Mouse (Mus musculus) intestine, embryonic 14.5 days (tissue): ENCODE measurements at regions not wholly inside any gene's neighbourhood (a gene's known extent, or its start where the extent isn't known, plus 50 kb on each side); places are given as distances from the start of the nearest gene placed in this dataset.
A peak's percentile ranks its signal among the peaks of the same experiment; 100 is the strongest.

Source experiments
- ATAC-seq: fragments of 200-750 bp; cut with Nextera tagmentation; replicated peaks from 2 replicates; pipeline ENCODE4 v1.8.0; 2017; ENCODE audit warnings: low read depth, moderate number of reproducible peaks, moderate TSS enrichment, moderate library complexity; ENCODE audit not compliant: low FRiP score, low TSS enrichment
- DNase-seq: peaks from one replicate; pipeline ENCODE4 v3.0.0-alpha.2; 2018; ENCODE audit warnings: low spot score
- H3K27ac ChIP-seq: fragments of 300-500 bp; sonication (generic); 2 replicates; pipeline ENCODE4 v1.5.1; 2014; ENCODE audit warnings: low read depth, mild to moderate bottlenecking, control low read depth
- H3K27me3 ChIP-seq: fragments of 300-500 bp; sonication (generic); replicated peaks from 2 replicates; pipeline ENCODE4 v1.6.1; 2014; ENCODE audit warnings: low read length, control low read depth; ENCODE audit not compliant: control insufficient read depth, insufficient read depth
- H3K36me3 ChIP-seq: fragments of 300-500 bp; sonication (generic); 2 replicates; pipeline ENCODE4 v1.6.1; 2014; ENCODE audit warnings: low read length, control low read depth; ENCODE audit not compliant: control insufficient read depth, insufficient read depth
- H3K4me1 ChIP-seq: fragments of 300-500 bp; sonication (generic); replicated peaks from 2 replicates; pipeline ENCODE4 v1.6.1; 2014; ENCODE audit warnings: low read length, control low read depth, mixed read lengths; ENCODE audit not compliant: control insufficient read depth, insufficient read depth
- H3K4me2 ChIP-seq: fragments of 300-500 bp; sonication (generic); 2 replicates; pipeline ENCODE4 v1.6.1; 2014; ENCODE audit warnings: low read length
- H3K4me3 ChIP-seq: fragments of 300-500 bp; sonication (generic); 2 replicates; pipeline ENCODE4 v1.5.1; 2014; ENCODE audit warnings: low read depth, low read length, control low read depth, mixed read lengths
- H3K9ac ChIP-seq: fragments of 300-500 bp; sonication (generic); 2 replicates; pipeline ENCODE4 v1.6.1; 2014; ENCODE audit warnings: mild to moderate bottlenecking, low read length
- H3K9me3 ChIP-seq: fragments of 300-500 bp; sonication (generic); 2 replicates; pipeline ENCODE4 v1.6.1; 2016; ENCODE audit warnings: low read length, control low read depth; ENCODE audit not compliant: control insufficient read depth
- WGBS: fragments of 180-500 bp; shearing (Covaris S2); extraction: QIAGEN DNeasy Blood & Tissue Kit; methylation state at CpG from one replicate; pipeline ENCODE4 v1.1.7; 2014; 5-methylcytosine and 5-hydroxymethylcytosine counted together

DNA sequence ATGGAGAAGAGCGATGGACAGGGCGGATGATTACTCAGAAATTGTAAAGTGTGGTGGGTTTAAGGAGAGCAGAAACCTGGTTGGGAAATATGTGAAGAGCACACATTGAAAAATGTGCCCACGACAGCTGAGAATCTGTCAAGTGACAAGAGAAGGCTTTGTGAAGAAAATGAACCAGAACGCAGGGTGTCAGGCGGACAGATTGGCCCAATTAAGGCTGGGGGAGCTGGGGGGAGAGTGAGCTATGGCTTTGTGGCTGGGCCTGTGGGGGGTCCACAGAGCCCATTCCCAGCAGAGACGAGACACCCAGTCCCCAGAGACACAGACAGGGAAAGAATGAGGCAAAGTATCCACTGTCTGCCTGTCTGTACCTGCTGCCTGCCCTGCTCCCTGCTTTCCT lies 153.3 kb downstream of the Shq1 start:
- Histone ChIP-seq H3K27me3 (no peaks in the 10 kb centered on the region), H3K27ac (no peak overlapping the region), H3K4me2 (no peak overlapping the region), H3K9me3 (no peaks in the 10 kb centered on the region), H3K4me1 (peaks cover 11% of the 10 kb centered on the region; the same call in 1 of the 2 replicates), H3K36me3 (no peaks in the 10 kb centered on the region), H3K9ac (no peak overlapping the region), H3K4me3 (no peak overlapping the region)
- DNase-seq = no peak
- no peak for ATAC-seq
- 80% methylated on average over 6 of the region's 6 CpGs for WGBS

DNA sequence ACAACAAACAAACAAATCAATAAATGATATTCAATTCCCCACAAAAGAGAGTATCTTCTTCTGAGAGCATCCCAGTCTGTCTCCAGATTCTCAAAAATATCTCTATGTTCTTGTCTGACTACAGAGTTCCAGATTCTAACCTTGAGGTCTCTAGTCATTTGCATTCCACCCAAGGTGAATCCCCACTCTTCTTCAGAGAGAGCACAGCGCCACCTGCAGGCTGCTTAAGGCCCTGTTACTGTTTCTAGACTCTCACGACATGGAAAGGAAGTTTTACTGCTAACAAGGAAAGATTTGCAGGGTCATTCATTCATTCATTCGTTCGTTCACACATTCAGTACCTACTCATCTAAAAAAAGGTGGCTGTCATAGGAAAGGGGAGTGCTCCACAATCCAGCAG lies 158.3 kb downstream of the Shq1 start:
- Histone ChIP-seq H3K9me3 (peaks cover 5% of the 10 kb centered on the region; the same call in 1 of the 2 replicates), H3K27me3 (no peaks in the 10 kb centered on the region), H3K4me3 (no peak overlapping the region), H3K4me2 (no peak overlapping the region), H3K4me1 (no peaks in the 10 kb centered on the region), H3K36me3 (no peaks in the 10 kb centered on the region), H3K27ac (no peak overlapping the region), H3K9ac (no peak overlapping the region)
- 60% methylated on average over 4 of the region's 4 CpGs for WGBS
- DNase-seq = no peak
- ATAC-seq = no peak

DNA sequence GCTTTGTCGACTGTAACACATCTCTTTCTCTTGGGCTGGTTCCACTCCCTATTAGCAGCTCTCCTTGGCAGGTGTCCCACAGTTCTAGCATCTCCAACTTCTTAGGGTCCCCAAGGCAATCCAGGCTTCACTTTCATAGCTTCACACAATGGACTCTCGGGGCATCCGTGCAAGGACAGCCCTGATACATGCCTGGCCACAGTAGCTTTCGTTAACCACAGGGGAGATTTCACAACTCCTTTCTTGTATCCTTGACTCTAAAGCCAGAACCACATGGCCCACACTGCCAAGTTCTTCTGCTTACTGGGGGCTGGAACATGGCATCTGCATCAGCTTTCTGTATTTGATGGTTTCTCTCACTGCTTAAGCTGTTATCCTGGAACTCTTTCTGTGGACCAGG lies 160.3 kb downstream of the Shq1 start:
- no peak overlapping the region for H3K4me3 ChIP-seq
- H3K9ac ChIP-seq = no peak overlapping the region
- DNase-seq = no peak
- peaks cover 5% of the 10 kb centered on the region; the same call in 1 of the 2 replicates for H3K9me3 ChIP-seq
- no peaks in the 10 kb centered on the region for H3K4me1 ChIP-seq
- H3K27me3 ChIP-seq = no peaks in the 10 kb centered on the region
- ATAC-seq = no peak
- no peak overlapping the region for H3K4me2 ChIP-seq
- no peaks in the 10 kb centered on the region for H3K36me3 ChIP-seq
- 78% methylated on average over 4 of the region's 4 CpGs for WGBS
- H3K27ac ChIP-seq = no peak overlapping the region

DNA sequence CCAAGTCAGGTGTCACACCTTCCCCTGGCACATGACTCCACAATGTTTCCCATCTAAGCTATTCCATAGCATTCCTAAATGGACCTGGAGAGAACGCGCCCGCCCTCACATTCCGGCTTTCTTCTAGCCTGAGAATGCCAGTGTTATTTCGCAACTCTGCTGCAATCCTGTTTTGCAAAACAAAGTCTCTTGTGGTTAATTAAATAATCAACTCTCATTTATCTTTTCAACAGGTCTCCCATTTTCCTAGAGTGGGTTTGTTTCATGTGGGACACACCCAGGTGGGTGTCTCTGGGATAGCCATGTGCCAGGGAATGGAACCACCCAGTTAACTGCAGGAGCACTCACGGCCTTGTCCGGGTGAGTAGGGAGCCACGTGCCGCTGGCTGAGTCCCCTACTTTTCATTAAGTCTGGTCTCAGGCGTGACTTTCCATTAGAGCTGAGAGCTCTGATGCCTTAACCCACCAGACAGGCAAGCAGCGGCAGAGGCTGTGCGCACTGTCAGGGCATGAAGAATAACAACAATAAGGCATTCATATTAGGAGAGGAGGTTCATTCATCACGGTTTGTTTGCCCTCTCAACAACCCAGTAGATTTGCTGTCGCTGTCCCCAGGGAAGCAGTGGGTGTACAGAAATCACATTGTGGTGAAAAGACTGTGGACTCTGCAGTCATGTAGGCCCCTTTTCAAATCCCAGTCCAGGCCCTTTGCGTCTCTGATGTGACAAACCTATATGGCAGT lies 165.3 kb downstream of the Shq1 start:
- Histone ChIP-seq H3K4me1 (peaks cover 6% of the 10 kb centered on the region; the same call in 1 of the 2 replicates), H3K27me3 (no peaks in the 10 kb centered on the region), H3K9ac (no peak overlapping the region), H3K36me3 (no peaks in the 10 kb centered on the region), H3K27ac (no peak overlapping the region), H3K9me3 (no peaks in the 10 kb centered on the region), H3K4me3 (no peak overlapping the region), H3K4me2 (no peak overlapping the region)
- WGBS = 77% methylated on average over 15 of the region's 15 CpGs
- ATAC-seq = no peak
- DNase-seq = no peak

DNA sequence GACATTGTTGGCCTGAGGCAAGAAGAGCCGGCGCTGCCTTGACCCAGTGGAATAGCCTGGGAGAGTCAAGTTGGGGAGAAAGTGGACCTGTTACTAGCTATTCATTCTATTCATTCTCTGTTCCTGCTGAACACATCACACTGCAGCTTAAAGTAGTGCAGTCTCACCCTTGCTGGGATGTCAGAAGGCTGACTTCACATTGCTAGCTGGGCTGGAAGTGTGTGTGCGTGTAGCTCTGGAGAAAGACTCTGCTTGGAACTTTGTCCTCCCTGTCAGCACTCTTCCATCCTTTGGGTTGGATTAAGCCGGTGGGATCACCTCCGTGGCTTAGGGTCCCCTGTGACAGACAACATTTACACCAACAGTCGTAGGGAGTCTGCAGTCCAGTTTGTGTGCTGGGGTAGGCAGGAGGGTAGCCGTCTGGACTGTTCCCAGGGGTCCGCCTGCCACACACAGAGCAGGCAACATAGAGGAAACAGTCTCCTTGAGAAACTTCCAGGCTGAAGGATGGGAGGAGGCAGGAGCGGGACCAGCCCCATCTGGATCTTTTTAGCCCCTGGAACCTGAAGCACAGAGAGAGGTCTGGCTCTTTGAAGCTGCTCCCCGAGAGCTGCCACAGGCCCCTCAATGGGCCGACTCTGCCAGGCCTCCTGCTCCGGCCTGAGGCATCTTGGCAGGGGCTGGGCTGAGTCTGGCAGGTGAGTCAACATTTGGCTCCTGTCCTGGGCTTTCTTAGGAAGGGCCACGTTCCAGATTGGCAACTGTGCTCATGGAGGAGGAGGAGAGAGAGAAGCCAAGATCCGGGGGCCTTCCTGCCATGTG lies 167.8 kb downstream of the Shq1 start:
- Histone ChIP-seq H3K27me3 (no peaks in the 10 kb centered on the region), H3K9ac (no peak overlapping the region), H3K4me2 (no peak overlapping the region), H3K4me1 (peaks cover 6% of the 10 kb centered on the region; the same call in 1 of the 2 replicates), H3K27ac (no peak overlapping the region), H3K9me3 (no peaks in the 10 kb centered on the region), H3K36me3 (no peaks in the 10 kb centered on the region), H3K4me3 (no peak overlapping the region)
- WGBS = 50% methylated on average over 14 of the region's 14 CpGs
- ATAC-seq = 0 out of 2 replicates have a peak, but pooled peaks have one; percentile 21
- no peak for DNase-seq

DNA sequence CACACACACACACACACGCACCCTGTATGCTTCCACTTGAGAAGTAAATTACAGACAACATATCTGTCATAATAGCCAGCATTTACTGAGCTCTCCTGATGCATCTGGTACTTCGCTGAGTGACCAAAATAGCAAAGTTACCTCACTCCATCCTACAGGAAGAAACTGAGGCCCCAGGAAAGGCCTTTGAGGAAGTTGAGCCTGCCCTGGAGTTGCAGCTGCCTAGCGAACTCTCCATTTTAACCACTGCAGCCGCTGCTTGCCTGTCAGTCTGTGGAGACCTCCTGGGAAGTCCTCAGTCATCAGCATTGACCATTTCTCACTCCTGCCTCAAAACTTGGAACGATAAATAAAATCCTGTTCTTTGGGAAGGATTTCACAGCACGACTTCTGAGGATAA lies 168.8 kb downstream of the Shq1 start:
- Histone ChIP-seq H3K4me3 (no peak overlapping the region), H3K27ac (no peak overlapping the region), H3K4me1 (peaks cover 6% of the 10 kb centered on the region; the same call in 1 of the 2 replicates), H3K27me3 (no peaks in the 10 kb centered on the region), H3K36me3 (no peaks in the 10 kb centered on the region), H3K4me2 (no peak overlapping the region), H3K9me3 (no peaks in the 10 kb centered on the region), H3K9ac (no peak overlapping the region)
- DNase-seq = no peak
- 64% methylated on average over 6 of the region's 6 CpGs for WGBS
- no peak for ATAC-seq

DNA sequence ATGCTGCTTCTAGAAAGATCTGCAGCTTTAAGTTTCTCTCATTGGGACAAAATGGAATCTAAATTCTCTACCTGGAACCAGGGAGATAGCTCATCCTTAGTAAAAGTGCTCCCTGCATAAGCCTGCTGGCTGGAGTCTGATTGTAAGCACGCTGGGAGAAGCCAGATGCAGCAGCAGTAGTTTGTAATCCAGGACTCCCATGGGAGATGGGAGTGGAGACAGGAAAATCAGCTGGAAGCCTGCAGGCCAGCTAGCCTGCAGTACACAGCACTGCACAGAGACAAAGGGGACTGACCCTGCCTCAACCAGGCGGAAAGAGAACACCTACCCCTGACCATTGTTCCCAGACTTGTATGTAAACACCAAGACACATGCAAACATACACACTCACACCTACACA lies 170.2 kb downstream of the Shq1 start:
- Histone ChIP-seq H3K9ac (no peak overlapping the region), H3K4me3 (no peak overlapping the region), H3K36me3 (no peaks in the 10 kb centered on the region), H3K4me2 (no peak overlapping the region), H3K9me3 (no peaks in the 10 kb centered on the region), H3K4me1 (peaks cover 6% of the 10 kb centered on the region; the same call in 1 of the 2 replicates), H3K27ac (no peak overlapping the region), H3K27me3 (no peaks in the 10 kb centered on the region)
- 67% methylated on average over 2 of the region's 2 CpGs for WGBS
- ATAC-seq (no peak), DNase-seq (no peak)

DNA sequence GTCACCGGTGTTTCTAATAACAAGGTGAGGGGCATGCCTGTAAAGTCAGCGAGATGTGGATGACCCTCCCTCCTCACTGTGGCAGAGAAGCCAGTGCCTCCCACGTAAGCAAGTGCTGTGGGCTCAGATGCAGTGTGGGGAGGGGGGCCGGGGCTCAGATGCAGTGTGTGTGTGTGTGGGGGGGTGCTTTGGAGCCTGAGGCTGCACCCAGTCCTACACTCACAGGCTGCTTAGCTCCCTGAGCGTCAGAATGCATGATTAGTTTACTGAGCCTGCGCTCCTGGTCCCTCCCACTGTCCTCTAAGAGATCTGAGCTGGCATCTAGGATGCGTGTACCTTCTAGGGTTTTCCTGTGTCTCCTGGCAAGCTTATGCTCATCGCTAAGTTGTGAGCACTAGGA lies 170.9 kb downstream of the Shq1 start:
- Histone ChIP-seq H3K9ac (no peak overlapping the region), H3K9me3 (no peaks in the 10 kb centered on the region), H3K27me3 (no peaks in the 10 kb centered on the region), H3K36me3 (no peaks in the 10 kb centered on the region), H3K4me3 (no peak overlapping the region), H3K27ac (no peak overlapping the region), H3K4me1 (peaks cover 6% of the 10 kb centered on the region; the same call in 1 of the 2 replicates), H3K4me2 (no peak overlapping the region)
- 61% methylated on average over 8 of the region's 8 CpGs for WGBS
- no peak for DNase-seq
- ATAC-seq = no peak
